Mouse (Mus musculus) adipocyte (in vitro differentiated cells): ENCODE measurements around the gene Irf8.

Experiments used
- DNase-seq: peaks from one replicate; pipeline ENCODE4 v3.0.0-alpha.2; 2016; ENCODE audit warnings: low spot score

Irf8 gene

DNA sequence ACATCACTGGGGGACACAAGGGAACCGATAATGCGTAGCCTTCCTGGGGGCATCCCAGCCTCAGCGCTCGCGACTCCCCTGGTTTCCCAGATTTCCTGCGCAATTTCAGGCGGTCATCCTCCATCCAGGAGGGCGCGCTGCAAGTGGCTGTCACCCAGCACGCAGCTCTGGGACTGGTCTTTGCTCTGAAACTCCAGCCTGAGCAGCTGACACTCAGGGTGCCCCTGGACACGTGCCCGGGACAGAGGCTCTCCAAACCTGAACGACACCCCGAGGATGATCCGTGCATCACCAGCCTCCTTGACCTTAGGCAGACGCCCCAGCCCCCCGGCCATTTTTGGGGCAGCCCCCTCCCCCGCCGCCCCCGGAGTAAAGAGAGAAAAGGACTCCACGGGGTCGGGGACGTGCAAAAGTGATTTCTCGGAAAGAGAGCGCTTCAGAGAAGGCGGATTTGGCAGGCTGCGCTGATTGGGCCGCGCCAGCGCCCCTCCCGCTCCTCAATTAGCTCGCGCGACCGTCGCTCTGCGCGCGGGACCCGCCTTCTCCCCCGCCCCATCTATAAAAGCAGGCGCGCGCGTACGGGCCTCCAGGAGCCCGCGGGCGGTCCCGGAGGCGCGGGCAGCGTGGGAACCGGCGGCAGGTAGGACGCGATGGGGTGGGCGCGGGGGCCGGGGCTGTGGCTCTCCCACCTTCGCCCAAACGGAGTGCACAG is at the start of gene Irf8:
Irf8 (plus strand) TSS at position 589 of the 712 bp plus-strand sequence.
- DNase-seq, result no peak

DNA sequence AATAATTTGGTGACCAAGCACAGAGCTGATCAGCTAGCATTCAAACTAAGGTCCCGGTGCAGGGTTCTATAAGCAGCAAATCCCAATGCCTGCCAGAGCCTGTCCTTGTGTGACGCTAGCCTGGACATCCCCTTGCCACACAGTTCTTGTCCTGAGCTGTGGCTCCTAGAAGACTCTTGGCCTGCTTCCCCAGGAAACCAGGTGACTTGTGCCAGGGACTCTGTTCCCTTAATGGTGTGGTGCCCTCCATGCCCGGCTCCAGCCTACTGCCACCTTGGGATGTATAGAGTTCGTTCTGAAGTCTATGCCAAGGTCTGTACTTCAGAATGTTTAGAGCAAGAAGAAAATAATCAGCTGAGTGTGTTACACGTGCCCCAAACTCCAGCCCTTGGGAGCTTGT is 49.6 kb upstream of the Irf8 start:
- DNase-seq, result no peak

DNA sequence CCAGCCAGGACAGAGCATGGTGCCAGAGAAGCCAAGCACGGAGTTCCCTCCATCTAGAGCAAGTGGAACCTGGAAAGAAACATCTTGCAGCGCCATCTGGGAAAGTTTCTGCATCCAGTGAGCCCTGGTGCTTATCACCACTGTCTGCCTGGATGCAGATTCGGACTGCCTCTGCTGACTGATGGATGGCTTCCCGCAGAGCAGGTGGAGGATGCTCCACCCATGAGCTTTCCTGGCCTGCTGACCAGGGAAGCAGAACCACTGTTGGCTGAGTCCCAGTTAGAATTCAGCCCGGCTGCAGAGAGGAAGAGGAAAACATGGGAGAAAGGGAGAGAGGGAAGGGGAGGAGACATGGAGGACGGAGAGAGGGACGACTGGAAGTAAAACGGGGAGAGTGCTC is 48.4 kb upstream of the Irf8 start:
- DNase-seq, result no peak

DNA sequence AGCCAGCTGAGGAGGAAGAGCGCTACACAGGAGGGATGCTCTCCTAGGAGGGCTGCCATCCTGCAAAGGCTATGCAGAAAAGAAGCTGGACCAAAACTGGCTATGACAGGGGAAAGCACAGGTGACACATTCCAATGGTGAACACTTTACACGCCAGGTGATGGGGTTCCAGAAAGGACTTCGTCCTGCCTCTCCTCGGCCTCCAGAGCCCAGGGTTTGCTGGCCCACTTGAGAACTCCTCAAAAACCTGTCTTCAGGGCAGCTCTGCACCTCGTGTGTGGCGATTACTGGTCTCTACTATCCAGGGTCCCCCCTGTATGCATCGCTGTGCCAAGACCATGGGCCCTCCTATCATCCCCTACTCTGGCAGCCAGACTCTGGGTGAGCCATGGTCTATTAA is 47.6 kb upstream of the Irf8 start:
- no peak for DNase-seq

DNA sequence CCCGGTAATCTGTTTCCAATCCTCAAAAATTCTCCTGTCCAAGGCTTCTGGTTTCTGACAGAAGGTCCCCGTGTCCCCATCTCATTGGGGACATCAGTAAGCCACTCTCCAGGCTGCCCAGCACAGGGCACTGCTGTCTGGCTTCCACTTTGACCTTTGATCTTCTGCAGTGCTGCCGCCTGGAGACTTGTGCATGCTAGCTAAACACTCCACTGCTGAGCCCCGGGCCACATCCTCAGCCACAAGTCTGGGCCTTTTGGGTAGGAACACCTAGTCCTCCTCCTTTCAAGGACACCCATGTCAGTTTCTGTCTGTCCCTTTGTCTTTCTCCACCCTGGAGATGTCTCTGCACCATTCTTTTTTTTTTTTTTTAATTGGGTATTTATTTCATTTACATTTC is 43.2 kb upstream of the Irf8 start:
- no peak for DNase-seq

DNA sequence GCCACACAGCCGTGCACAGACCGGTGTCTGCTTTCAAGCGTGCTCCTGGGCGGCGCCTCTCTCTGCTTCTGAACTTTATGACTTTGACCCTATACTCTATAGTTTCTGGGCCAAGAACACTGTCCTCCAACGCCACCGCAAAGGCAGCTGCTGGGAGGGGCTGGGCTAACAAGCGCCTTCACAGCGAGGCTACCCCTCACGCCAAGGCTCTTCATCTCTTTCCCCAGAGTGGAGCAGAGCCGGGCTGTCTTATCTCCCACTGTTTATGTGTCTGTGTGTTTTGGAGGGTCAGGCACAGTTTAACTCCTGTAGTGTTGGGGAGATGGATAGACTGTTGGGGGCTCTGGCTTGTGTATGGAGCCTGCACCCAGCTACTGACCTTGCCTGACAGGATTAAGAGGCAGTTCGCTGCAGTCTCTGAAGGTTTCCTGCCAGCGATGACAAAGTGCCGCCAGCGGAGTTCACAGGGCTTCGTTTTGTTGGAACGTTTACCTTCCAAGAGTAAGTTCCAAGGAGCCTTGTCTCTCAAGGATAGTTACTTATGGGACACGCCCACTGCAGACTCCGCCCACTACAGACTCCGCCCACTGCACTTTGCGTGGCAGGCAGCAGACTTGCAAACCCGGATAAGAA is 42.2 kb upstream of the Irf8 start:
- DNase-seq, result no peak

DNA sequence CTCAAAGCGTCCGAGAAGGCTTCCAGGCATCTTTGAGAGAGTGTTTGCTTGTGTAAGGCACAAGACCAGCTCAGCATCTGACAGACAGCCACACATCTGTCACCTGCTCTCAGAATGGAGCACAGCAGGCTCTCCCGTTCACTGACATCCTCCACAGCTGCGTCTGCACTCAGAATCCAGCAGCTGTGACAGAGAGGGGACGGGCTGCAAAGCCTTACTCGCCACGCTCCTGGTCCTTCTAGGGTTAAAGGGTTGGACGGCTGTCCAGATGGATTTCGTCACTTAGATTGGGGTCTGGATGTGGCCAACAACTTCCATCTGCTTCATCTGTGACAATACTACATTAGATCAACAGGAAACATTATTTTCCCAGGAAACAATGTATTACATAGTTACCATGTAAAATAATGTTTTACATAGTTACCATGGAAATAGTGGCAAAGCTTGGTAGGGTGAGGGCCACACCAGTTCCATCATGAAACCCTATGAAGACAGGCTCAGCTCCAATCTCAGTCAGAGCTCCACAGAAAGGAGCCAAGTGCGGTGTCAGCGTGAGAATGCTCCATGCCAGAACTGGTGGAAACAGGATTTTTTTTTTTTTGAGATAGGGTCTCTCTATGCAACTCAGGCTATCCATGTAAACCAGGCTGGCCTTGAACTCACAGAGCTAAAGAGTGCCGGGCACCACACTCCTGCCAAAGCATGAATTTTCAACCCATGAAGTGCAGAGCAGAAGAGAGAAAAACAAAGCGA is 39.6 kb upstream of the Irf8 start:
- no peak for DNase-seq

DNA sequence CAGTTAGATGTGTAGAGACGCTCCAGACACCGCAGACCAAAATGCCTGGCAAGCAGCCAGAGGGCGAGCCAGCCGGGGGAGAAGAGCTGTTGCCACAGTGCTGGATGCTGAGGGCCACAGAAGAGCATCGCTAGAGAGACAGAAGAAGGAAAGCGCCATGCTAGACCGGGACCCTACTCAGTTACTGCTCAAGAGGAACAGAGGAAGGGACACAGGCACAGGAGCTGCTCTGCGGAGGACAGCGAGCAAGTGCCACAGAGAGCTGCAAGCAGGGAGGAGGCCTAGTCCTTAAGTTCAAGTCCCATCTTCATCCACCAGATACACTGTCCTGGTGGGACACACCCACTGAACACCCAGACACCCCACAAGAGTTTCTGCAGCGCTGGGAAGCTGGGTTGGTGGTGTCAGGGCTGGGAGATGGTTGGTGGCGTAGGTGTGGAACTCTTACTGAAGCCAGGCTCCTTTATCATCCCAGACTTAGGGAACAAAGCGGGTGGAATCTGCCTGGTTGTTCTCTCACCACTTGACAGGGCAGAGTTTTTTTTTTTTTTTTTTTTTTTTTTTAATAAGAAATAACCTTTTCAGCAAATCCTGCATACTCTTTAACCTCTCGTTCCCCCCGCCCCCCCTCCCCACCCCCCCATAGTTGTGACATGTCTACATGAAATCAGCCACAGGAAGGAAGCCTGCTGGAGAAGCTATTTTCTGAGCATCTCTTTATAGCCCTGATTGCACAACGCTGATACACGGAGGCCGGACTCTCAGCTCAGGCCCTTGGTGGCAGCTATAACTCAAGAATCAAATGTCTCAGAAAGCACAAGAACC is 38.8 kb upstream of the Irf8 start:
- no peak for DNase-seq

DNA sequence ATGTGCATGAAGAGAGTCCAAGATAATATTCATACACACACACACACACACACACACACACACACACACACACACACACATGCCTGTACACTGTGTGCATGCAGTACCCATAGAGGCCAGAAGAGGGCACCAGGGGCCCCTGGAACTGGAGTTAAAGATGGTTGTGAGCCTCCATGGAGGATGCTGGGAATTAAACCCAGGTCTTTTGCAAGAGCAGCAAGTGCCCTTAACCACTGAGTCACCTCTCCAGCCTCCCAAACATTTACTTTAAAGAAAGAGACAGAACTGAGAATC is 38.2 kb upstream of the Irf8 start:
- DNase-seq, result no peak

DNA sequence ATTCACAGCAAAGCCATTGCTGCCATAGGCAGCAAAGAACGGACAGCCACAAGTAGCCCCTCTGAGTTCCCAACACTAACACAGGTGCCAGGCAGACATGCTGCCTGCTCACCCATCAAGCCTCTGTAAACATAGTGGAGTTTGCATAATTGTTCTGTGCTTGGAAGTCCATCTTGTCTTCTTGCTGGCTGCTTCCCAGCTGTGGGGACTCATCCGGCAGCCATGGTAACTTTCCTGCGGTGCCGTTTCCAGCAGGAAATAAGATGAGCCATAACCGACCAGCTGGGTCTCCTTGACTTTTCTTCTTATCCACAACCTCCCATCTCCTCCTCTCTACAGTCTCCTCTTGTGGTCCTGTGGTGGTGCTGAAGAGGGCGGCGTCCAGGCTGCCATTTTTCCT is 37.7 kb upstream of the Irf8 start:
- DNase-seq, result no peak

DNA sequence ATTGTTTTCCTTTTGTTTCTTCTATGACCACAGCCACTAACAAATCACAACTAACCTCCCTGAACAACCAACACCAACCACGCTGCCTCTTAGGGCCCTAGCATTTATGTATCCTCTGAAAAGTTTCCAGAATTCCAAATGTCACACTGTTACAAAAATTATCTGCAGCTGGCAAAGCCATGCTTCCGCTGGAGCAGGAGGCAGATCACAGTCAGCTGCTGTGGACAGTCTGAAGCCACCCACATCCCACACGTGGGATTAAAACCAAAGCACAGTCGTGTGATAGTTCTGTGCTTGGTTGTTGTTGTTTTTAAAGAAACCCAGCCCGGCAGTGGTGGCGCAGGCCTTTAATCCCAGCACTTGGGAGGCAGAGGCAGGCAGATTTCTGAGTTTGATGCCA is 37.1 kb upstream of the Irf8 start:
- no peak for DNase-seq

DNA sequence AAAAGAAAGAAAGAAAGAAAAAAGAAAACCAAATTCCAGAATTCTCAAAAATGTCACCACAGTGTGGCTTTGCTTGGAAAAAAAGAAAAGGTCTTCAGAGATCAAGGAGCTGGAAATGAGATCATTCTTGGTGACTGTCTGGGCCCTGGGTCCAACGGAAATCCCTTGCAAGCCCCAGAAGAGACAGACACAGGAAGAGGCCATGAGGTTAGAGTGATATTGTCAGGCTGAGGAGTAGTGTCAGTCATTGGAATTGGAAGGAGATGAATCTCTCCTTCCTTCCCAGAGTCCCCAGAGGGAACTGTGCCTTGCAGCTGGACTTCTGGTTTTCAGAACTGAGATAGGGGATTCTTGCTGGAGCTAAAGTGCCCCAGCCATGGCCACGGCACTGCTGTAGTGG is 36.6 kb upstream of the Irf8 start:
- DNase-seq, result no peak

DNA sequence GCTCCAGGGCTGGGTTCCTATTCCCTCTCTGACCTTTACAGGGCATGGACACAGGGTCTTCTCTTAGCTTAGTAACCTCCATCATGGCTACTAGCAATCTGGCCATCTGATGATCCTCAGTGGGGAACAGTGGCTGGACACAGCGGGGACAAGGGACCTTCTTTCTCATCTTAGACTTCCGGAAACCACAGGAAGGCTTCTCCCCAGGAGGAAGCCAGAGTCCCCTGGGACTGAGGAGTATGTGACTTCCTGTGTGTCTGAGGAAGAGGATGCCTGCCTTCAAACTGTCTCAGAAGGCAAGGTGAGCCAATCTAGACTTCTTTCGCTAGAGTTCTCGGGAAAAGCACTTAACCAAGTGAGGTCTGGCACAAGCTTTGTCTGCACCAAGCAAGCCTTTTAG is 36.1 kb upstream of the Irf8 start:
- DNase-seq, result no peak

DNA sequence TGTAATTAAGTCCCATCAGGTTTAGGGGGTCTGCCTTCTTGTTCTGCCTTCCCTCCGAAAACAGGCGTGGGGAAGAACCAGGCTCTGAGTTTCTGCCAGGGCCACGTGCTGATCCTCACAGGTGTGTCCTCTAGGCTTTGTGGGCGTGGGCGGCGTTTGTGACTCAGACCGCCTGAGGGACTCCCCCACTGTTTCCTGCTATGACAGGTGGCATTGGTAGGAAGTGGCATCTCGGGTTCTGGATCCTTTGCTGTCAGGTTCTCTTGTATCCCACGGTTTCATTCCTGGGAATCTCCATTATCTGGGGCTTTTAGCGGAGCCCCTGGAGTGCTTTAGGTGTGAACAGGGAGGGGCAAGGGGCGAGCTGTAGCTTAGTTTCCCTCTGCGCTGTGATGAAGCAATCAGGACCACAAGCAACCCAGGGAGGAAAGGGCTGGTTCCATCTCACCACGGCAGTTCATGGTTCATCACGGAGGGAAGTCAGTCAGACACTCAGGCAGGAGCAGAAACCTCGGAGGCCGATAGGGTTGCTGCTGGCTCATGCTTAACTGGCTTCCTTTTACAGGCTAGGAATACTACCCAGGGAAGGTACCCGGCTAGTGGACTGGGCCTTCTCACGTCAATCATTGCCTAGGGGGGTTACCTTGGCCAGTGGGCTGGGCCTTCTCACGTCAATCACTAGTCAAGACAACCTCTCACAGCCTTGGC is 34.2 kb upstream of the Irf8 start:
- DNase-seq, result no peak

DNA sequence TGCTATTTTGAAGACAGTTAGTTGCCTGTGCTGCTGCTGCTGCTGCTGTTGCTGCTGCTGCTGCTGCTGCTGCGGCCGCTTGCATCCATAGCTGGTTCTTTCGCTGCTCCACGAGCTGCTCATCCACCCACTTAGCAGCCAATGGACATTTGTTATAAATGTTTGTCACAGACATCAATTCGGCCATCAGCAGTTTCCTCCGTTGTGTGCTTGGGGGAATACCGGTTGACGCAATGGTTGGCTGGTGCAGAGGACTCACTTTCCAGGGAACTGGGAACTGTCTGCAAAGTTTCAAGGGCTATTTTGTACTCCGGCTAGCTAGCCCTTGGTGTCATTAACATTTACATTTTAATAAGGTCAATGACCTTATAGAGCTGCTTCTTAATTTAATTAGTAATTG is 32.0 kb upstream of the Irf8 start:
- DNase-seq, result no peak

DNA sequence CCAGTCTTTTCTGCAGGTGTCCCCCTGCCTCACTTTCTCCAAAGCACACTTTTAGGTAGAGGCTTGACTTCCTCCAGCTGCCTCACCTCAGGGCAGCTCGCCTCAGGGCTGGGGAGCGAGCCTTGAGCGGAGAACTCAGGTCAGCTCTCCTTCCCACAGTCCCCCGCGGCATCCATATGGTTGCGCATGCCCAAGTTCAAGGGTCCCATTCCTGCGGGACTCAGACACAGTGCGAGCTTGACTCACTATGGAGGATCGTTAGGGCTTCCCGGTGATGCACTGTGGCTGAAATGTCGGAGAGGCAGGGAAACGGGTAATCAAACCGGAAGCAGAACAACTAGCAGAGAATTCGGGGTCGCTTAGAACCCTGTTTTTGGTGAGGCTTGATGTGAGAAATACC is 31.0 kb upstream of the Irf8 start:
- DNase-seq, result no peak

DNA sequence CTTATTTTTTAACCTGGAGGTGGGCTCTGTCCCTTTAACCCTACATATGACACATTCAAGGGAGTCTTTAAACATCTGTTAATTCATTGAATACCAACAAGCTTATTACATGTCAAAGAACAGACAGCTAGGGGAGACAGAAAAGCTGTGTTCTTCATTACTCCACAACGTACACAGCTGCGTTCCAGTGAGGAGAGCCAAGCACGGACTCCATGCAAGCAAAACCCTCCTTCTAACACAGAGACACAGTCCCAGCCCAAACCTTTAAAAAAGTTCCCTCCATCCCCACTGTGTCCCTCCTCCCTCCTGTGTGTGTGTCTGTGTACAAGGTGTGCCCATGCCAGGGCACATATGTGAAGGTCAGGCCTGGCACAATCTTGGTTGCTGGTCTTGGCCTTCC is 30.0 kb upstream of the Irf8 start:
- no peak for DNase-seq

DNA sequence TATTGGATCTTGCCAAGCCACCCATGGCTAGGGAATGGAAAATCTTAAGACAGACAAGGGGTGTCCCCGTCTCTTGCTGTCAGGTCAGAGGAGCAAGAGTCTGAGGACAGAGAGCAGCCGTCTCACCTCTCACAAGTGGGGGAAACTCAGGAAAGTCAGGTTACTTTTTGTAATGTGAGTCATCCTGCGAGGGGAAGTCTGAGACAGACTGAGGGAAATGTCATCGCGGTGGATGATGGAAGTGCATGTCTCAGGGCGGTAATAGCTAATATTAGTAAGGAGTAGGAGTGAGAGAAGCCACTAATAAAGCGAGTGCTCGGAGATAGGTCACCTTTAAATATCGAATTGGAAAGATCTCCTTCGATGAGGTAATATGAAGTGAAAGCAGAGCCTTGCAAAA is 27.0 kb upstream of the Irf8 start:
- no peak for DNase-seq

DNA sequence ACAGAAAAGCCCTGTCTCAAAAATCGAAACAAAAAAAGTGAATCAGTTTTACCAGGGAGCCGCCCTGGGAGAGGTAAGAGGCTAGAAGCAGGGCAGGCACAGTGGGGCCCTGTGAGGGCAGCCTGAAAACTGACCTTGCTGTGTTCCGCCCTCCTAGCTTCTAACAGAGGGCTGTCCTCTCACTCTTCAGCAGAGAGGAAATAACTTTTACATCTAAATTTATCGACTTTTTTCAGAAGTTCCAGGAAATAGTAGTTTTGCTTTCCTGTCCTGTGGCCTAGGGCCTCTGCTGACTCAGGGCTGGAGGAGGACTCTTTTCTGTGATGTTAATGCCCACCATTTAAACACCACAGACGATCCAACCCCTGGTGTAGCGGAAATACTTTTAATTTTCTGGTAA is 21.0 kb upstream of the Irf8 start:
- no peak for DNase-seq

DNA sequence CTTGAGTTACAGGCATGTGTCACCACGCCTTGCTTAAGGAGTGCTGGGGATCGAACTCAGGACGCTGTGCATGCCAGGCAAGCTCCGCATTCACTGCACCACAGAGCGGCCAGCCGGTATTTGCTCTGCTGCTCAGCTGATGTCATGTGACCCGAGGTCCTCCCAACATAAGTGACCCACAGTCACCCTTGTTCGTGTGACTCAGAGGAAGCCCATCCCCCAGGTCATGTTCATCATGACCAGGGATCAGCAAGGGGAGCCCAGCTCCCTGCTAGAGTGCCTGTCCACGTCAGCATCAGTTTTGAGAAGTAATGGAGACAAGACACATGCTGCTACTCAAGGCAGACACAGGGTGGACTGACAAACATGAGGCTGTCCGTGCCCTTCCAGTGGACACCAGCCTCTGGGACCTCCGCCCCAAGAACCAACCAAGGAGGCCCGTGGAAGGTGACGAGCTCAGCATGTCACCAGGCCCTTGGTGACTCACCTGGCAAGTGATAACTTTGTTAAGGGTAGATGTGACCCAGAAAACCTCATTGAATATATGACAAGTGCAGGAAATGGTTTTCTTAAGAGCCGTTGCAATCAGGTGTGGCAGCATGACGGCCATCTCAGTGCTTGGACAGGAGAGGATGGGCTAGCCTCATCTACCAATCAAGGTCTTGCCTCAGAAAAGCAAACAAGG is 20.0 kb upstream of the Irf8 start:
- no peak for DNase-seq

DNA sequence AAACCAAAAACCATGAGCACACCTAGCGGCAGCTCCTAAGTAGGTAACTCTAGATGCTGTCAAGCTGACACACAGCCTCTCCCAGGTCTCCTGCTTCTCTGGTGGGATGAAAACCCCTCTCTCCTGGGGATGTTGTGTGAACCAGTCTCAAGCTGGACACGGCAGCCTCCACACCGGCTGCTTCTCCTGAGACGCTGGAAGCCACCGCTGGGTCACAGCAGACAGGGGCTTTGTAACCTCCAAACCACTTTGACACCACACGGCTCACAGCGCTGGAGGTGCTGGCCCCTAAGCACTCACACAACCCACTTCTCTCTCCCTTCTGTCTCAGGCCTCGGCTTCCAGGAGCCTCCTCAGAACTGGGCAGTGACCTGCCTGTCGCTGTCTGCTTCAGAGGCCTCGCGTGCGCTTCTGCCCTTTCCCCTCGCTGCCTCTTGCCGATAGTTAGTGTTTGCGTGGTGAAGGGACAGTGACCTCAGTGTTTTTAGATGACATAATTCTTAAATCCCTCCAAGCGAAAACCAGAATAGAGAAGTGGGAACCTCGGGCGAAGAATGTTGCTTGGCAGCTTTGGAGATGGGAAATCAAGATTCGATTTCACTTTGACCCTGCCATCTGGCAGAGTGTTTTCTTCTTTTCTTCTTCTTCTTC is 16.4 kb upstream of the Irf8 start:
- DNase-seq, result no peak
